Mouse (Mus musculus) spleen, postnatal 14 days (tissue): Measurements from ENCODE around the gene Mdm4.

Experiments
- DNase-seq, 2 experiments: peaks; one replicate each; pipeline ENCODE4 v3.0.0; 2021 to 2022; ENCODE audit warnings: low spot score in 2 of 2

The Mdm4 gene

GRCm38 (mm10) chr1:132945826-132946225 is 84.5 kb downstream of the Mdm4 start:
- DNase-seq = no peak

- no peak for DNase-seq
These were observed 91.4 kb downstream of the Mdm4 start for GRCm38 (mm10) chr1:132938975-132939374.

- DNase-seq = no peak
These were observed 92.9 kb downstream of the Mdm4 start for GRCm38 (mm10) chr1:132937296-132938030.

- DNase-seq = no peak
These were observed 95.5 kb downstream of the Mdm4 start for GRCm38 (mm10) chr1:132934856-132935255.

- no peak for DNase-seq
These were observed 97.9 kb downstream of the Mdm4 start for GRCm38 (mm10) chr1:132932421-132932820.

GRCm38 (mm10) chr1:132930291-132930690 is 100.1 kb downstream of the Mdm4 start:
- DNase-seq = no peak

GRCm38 (mm10) chr1:132928907-132929250 is 101.5 kb downstream of the Mdm4 start:
- no peak for DNase-seq

GRCm38 (mm10) chr1:132928032-132928906 is 102.1 kb downstream of the Mdm4 start:
- DNase-seq = no peak

GRCm38 (mm10) chr1:132925270-132925669 is 105.1 kb downstream of the Mdm4 start:
- no peak for DNase-seq

- no peak for DNase-seq
These were observed 108.1 kb downstream of the Mdm4 start for GRCm38 (mm10) chr1:132922257-132922656.

GRCm38 (mm10) chr1:132921071-132921470 is 109.3 kb downstream of the Mdm4 start:
- DNase-seq = no peak

- DNase-seq = no peak
These were observed 111.1 kb downstream of the Mdm4 start for GRCm38 (mm10) chr1:132919258-132919657.

- DNase-seq = no peak
These were observed 112.2 kb downstream of the Mdm4 start for GRCm38 (mm10) chr1:132918117-132918680.

GRCm38 (mm10) chr1:132917554-132917953 is 112.8 kb downstream of the Mdm4 start:
- no peak for DNase-seq

- DNase-seq = no peak
These were observed 114.4 kb downstream of the Mdm4 start for GRCm38 (mm10) chr1:132915849-132916493.

- no peak for DNase-seq
These were observed 119.8 kb downstream of the Mdm4 start for GRCm38 (mm10) chr1:132910414-132911041.

GRCm38 (mm10) chr1:132909951-132910350 is 120.4 kb downstream of the Mdm4 start:
- no peak for DNase-seq
